Mouse (Mus musculus): ENCODE measurements at regions not wholly inside any gene's neighbourhood (a gene's known extent, or its start where the extent isn't known, plus 50 kb on each side); places are given as distances from the start of the nearest gene placed in this dataset.
A peak's percentile ranks its signal among the peaks of the same experiment; 100 is the strongest.

- DNase-seq, result no peak
These were observed 200.8 kb upstream of the Slc39a10 start for GRCm38 (mm10) chr1:47093289-47093947.

- DNase-seq, result no peak
These were observed 183.8 kb upstream of the Slc39a10 start for GRCm38 (mm10) chr1:47076423-47076822.

DNA sequence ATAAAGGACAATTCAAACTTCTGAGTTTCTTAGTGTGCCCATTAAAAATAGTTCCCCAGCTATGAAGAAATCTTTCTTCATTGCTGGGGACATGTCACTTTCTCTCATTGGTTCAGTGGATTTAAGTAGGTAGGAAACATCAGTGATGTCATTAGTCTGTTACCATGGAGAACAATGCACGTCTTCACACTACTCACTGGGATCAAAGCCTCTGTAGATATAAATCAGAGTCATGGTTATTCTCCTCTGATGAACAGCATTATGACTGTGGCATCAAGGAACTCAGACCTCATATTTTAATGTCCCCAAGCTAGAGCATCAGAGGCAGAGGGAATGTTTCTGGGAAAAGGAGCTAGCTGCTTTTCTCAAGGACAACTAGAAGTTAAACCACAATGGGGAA, 165.5 kb upstream of the Slc39a10 start:
- DNase-seq, result no peak

DNA sequence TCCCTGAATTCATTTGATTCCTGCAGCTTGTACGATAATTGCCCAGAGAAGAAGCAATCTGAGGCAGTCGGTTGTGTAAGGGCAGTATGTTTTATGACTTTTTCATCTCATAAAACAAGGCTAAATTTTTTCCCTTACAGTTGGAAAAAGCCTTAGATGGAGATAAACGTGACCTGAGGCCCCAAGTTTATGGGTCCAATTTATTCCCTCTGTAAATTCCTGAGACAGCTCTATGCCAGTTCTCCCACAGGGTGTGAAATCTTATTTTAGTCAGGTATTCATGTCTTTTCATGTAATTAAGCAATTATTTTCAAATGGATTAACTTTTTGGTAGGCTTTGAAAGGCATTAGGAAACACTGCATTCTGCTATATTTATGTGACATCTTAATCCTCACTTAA, 164.7 kb upstream of the Slc39a10 start:
- no peak for DNase-seq

- no peak for DNase-seq
These were observed 158.5 kb upstream of the Slc39a10 start for GRCm38 (mm10) chr1:47051109-47051508.

- no peak for DNase-seq
These were observed 157.8 kb upstream of the Slc39a10 start for GRCm38 (mm10) chr1:47050492-47050891.

DNA sequence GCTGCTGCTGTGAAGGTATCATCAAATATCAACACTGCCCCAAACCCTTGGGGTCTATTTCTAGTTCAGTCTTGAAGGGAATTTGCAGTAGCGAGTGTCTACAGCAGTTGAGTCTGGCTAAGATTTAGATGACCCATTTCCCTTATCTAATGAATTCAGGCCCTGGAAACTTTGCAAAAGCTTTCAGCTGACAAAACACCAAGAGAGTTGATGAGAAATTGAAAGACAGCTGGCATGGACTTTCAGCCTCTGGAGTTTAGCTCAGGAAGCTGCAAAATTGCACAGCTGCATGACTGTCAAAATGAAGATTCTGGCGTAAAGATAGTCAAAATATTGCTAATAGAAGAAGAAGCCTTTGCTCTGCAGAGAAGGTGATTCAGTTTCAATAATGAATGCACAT, 144.9 kb upstream of the Slc39a10 start:
- no peak for DNase-seq

DNA sequence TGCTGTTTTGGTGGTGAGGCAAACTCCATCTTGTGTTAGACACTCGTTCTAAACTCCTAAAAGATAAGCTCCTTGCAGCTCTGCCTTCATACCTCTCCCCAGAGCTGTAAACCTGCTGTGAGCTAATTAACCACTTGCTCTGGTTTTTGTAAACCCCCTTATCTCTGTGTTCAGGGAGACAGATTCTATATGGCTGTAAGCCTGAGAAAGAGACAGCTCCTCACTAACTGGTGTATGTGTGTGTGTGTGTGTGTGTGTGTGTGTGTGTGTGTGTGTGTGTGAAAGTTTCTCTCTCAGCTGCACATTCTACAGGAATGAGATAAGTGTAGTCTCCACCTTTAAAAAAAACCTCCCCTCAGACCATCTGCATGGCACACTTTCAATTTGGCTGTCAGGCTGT, 126.7 kb upstream of the Slc39a10 start:
- no peak for DNase-seq

DNA sequence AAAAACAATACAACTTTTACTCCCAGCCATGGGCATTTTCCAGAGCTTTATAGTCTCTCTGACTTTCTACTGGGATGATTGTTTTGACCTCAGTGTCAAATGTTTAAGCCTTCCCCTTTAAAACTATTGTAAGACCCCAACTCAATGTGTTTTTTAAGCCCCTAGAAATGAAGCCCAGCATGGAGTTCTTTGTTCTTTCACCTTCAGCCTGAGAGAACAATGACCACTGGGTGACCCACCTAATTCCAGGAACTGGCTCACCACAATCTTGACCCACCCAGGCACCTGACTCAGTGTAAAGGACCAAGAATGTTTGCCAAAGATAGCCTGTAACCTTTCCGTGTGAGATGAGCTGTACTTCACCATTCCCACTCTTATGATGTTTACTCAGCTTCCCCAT, 121.9 kb upstream of the Slc39a10 start:
- no peak for DNase-seq

GRCm38 (mm10) chr1:47003746-47004145, 111.1 kb upstream of the Slc39a10 start:
- DNase-seq, result no peak

DNA sequence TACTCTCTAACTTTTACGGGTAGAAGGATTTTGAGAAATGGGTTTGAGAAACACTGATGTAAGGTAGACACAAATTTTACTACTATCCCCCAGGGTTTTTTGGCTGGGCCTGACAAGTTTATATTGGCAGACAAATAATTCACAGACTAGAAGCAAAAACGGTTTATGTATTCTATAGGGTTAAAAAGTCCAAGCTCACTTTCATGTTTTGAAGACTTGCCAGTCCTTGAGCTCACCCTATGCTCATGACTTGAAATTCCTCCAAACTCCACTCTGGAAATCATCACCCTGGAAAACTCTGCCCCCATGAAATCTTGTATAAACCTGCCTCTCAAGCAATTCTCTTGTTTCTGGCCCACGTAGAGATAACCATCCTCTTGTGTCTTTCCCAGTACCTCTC, 106.7 kb upstream of the Slc39a10 start:
- DNase-seq, result no peak

DNA sequence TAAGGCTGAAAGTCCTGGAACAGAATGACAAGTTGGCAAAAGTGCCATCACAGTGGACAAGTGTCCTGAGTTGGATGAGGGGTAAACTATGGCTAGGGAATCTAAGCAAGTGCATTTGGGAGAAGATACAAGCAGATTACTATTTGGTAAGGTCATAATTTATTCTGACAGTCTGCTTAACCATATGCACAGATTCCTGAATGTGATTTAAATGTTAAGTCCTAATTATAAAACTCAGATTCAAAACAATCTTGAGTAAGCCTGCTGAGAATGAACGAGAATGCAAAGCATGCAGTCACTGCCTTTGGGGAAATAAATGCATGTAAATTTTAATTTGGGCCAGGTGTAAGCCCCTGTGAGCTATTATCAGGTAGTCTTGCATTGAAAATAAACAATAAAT, 93.3 kb upstream of the Slc39a10 start:
- DNase-seq, result no peak

GRCm38 (mm10) chr1:46983093-46983492, 90.4 kb upstream of the Slc39a10 start:
- DNase-seq, result no peak

DNA sequence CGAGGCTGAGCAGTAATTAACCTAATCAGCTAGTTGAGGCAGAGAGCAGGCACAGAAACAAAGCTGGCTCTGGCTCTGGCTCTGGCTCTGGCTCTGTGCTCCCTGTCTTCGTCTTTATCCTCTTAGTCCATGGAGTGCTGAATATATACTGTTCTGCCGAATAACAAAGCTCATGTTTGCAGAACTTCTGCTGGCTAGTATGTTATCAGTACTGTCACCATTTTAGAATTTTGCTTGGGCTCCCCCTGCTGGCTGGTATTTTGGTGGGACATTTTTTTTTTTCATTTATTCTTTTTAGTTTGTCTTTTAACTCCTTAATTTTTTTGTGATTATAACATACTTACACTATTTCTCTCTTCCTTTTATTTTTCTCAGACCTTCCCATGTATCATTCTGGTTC, 77.8 kb upstream of the Slc39a10 start:
- peak; percentile 76 to 78 for DNase-seq

GRCm38 (mm10) chr1:46968361-46968760, 75.7 kb upstream of the Slc39a10 start:
- no peak for DNase-seq

- no peak for DNase-seq
These were observed 74.2 kb upstream of the Slc39a10 start for GRCm38 (mm10) chr1:46966917-46967266.

DNA sequence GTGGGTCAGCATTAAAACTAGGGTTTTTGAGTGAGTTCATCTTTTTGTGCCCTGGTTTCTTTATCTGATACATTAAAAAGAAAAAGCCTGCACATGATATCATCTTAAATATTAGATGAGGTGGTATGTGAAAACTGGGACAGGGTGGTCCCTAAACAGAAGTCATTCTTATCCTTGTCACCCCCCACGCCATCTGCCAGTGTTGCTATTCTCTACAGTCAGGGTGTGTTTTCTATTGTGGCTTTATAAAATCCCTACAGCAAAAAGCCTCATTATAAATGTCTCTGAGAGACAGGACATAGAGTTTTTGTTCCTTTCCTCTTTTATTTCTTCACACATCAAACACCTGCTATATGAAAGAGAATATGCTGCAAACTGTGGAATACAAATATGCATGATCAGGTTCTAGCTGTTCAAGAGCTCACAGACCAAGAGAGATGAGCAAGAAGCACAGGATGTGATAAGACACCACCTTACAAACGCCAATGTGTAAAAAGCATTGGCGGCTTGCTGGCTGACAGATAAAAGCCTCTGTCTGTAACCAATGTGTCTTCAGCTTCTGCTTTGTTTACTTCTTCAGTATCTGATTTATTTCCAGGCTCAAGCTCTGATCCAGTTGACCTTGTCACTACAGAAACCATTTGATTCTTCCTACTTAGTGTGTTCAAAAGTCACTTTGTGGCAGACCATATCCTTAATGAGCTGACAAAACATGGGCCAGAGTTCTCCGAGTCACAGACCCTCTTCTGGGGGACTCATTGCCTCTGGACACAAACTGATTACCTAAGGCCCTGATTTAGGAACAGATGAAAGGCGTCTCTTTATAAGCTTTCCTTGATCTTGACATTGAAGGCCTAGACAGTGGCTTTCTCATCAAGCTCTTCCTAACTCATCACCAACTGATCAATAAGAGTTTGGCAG, 73.6 kb upstream of the Slc39a10 start:
- no peak for DNase-seq

GRCm38 (mm10) chr1:46963973-46964727, 71.5 kb upstream of the Slc39a10 start:
- DNase-seq, result no peak

Data from kidney, postnatal 4 days (tissue).